Mouse (Mus musculus): ENCODE data around the gene Plekhs1.
"Not testable (repeated sequence)": the region's sequence is repeated elsewhere in the genome, so short reads cannot be mapped to it uniquely, and the experiment has no call there.

Plekhs1 gene

GRCm38 (mm10) chr19:56457569-56457968 lies 3.9 kb upstream of the Plekhs1 start:
- DNase-seq (ENCODE audit: low spot score in 2 of 2), result no peak

GRCm38 (mm10) chr19:56459154-56460050 lies 2.0 kb upstream of the Plekhs1 start:
- no peak for DNase-seq (ENCODE audit: low spot score in 2 of 2)

GRCm38 (mm10) chr19:56460241-56460640 lies 1.2 kb upstream of the Plekhs1 start:
- DNase-seq (ENCODE audit: low spot score in 2 of 2), result no peak

DNA sequence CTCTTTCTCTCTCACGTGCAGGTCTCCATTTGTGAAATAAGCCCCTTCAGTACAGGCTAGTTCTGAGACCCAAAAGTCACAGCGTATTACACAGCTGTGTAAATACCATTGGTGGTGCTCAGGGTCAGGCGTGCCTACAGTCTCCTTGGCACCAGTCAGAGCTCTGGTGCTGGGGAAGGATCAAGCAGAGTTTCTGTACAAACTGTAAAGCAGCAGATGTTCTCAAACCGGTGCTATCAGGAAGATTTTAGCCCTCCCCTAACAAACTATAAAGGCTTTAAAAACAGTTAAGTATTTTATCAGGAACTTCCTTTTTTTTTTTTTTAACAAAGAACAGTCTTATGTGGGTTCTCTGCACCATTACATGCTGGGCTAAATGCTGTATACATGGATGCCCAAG lies 1.3 kb downstream of the Plekhs1 start:
- no peak for DNase-seq (ENCODE audit: low spot score in 2 of 2)

DNA sequence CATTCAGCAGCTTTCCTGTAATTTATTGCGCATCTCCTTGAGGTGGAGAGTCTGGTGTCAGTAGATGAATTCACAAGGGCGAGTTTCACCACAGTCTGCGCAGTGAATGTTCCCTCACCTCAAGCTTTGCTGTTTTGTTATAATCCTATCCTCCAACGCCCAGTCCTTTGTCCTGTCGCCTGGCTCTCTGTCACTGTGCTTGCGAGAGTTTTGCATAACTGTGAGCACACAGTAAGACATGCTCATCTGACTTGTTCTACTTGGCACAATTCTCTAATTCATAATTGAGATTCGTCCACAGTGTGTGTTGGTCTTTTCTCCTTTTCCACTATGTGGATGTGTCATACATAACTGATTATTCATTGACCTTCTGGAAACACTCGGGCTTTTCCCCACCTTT lies 5.0 kb downstream of the Plekhs1 start:
- no peak for DNase-seq (ENCODE audit: low spot score in 2 of 2)

DNA sequence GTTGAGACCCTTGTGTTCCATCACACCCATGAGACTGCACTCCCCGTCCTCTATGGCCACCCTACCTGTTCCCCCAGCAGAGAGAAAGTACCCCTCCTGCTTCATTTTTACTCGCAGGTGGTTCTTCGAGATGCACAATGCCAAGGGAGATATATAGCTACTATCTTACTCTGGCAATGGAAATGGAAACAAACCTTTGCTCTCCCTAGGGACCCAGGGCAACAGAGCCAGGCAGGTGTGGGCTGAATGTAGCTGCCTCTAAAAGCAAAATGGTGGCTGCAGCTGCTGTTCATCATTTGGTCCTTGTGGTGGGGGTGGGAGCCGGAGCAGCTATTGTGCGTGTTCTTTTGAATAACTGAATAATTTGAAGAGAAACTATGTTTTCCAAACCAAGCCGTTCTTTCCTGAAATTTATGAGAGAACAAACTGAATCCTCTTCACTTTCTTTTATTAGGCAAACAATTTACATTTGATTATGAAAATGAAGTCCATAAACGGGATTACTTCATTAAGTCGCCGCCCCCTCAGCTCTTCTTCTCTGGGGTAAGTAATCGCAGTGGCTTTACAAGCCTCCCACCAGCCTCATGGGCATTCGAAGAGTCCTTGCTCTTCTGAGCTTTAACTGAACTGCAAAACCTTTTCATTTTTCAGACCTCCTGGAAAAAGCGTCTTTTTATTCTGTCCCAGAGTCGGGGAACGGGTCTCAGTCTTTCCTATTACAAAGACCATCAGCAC lies 9.0 kb downstream of the Plekhs1 start:
- no peak for DNase-seq (ENCODE audit: low spot score in 2 of 2)

GRCm38 (mm10) chr19:56471934-56472333 lies 10.5 kb downstream of the Plekhs1 start:
- no peak for DNase-seq (ENCODE audit: low spot score in 2 of 2)

- DNase-seq (ENCODE audit: low spot score in 2 of 2), result no peak
Measured at GRCm38 (mm10) chr19:56474869-56475550, 13.6 kb downstream of the Plekhs1 start.

- DNase-seq (ENCODE audit: low spot score in 2 of 2), result no peak
Measured at GRCm38 (mm10) chr19:56476546-56476945, 15.1 kb downstream of the Plekhs1 start.

GRCm38 (mm10) chr19:56477253-56477652 lies 15.8 kb downstream of the Plekhs1 start:
- no peak for DNase-seq (ENCODE audit: low spot score in 2 of 2)

DNA sequence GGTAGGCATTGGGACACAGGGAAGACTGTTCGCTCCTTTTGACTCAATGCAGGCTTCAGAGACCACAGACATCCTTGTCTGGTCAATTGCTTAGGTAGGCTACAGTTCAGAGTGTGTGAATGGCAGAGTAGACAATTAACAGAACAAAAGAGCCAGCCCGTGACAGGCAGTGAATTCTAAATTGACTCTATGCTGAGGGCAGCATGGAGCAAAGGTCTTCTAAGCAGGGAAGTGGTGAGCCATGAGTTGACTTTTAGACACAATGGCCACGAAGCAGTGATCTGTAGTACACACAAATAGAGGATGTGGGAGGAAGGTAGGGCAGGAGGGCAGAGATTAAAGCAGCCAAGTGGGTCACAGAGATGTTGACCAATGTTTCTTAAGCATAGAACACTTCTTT lies 16.4 kb downstream of the Plekhs1 start:
- DNase-seq (ENCODE audit: low spot score in 2 of 2), result no peak

DNA sequence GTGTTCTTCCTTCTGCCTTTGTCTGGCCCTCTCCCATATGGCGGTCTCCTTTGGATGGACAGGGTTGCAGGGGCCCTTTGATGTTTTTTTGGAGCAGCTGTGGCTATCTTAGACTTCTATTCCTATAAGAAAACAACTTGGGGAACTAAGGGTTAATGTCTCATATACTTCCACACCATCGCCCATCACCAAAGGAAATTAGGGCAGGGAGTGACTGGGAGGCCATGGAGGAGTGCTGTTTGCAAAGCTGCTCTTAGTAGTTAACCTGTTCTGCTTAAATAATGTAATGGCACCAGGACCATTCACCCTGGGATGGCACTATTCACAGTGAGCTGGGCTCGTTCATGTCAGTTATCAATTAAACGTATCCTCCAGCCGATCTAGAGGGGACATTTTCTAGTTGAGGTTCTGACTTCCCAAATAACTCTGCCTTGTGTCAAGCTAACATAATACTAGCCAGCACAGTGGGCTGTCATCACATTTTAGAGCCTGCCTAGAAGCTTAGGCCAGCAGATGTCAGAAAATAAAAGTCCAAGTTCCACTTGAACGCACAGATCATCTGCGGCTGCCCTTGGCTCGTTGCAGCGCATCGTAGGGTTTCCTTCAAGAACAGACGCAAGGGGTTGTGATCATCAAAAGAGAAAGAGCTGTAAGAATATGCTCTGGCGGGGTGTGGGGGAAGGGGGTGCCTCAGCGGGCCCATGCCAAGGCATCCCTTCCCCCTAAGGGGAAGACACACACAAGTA lies 23.4 kb downstream of the Plekhs1 start:
- no peak for DNase-seq (ENCODE audit: low spot score in 2 of 2)

GRCm38 (mm10) chr19:56485376-56486271 lies 24.2 kb downstream of the Plekhs1 start:
- no peak for DNase-seq (ENCODE audit: low spot score in 2 of 2)

DNA sequence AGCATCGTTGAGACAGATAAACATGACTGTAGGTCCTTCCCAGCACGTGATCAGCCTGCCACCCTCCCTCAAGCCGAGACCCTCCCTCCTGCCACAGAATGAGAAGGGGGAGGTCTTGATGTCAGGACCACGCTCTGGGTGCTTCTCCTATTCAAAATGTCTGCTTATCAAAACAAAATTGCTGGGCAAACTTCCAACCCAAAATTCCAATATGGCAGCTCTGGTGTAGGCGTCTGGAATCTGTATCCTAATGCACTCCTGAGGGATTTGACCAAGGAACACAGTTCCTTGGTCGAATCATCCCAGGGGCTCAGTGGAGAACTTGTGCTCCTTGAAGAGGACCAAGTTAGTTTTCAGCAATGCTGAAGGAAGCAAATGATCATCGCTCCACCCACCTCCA lies 25.5 kb downstream of the Plekhs1 start:
- DNase-seq (ENCODE audit: low spot score in 2 of 2), result no peak

DNA sequence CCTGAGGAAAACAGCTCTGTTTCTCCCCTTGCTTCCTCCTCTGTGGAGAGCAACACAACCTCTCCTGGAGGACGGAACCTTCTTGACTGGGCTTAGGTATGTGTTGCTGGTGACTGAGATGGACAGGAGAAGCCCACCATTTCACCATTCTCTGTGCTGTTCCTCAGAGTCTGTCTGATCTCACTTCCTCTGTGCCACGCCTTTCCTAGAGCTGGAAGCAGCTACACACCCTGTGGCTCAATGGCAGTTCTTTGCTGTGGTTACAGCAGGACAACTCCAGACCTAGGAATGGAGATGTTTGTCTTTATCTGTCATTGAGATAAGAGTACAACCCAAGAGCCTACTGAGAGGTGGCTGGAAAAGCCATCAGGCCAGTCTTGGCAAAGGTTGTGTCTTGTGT lies 25.9 kb downstream of the Plekhs1 start:
- DNase-seq (ENCODE audit: low spot score in 2 of 2), result no peak

- no peak for DNase-seq (ENCODE audit: low spot score in 2 of 2)
Measured at GRCm38 (mm10) chr19:56489601-56490000, 28.2 kb downstream of the Plekhs1 start.

DNA sequence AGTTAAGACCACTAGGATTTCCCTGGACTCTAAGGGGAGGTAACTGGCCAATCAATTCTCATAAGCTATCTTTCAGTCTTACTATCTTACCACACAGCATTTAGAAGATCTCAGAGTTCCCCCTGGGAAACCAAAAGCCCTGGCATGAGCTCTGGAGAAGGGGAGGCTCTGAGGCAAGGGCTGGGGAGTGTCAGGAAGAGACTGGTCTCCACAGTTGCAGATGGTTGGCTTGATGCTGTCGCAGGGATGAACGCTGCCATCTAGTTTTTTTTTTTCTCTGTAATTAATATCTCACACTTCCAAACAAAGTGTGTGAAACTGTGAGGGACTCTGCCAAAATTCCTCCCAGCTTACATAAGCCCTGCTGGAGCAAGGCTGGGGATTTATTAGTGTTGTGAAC lies 32.7 kb downstream of the Plekhs1 start:
- DNase-seq (ENCODE audit: low spot score in 2 of 2), result not testable (repeated sequence)

- not testable (repeated sequence) for DNase-seq (ENCODE audit: low spot score in 2 of 2)
Measured at GRCm38 (mm10) chr19:56503069-56503468, 41.6 kb downstream of the Plekhs1 start.

- not testable (repeated sequence) for DNase-seq (ENCODE audit: low spot score in 2 of 2)
Measured at GRCm38 (mm10) chr19:56503525-56503924, 42.1 kb downstream of the Plekhs1 start.

DNA sequence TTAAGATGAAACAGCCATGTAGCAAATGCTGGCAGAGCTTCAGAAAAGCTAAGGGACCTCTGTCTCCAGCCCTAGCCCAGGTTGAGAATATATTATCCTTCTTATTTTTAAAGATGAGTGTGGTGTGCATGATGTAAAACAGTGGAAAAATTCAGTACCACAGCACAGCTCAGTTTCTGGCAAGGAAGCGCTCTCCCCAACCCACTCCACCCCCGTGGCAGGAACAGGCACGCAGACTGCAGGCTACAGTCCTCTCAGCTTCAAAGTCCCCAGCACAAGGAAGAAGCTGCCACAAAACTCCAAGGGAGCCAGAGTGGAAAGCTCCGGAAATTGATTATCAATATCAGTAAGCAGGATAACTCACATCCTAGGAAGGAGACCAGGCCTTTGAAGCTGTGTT lies 49.8 kb downstream of the Plekhs1 start:
- DNase-seq (ENCODE audit: low spot score in 2 of 2), result not testable (repeated sequence)

GRCm38 (mm10) chr19:56513527-56513926 lies 52.1 kb downstream of the Plekhs1 start:
- DNase-seq (ENCODE audit: low spot score in 2 of 2), result not testable (repeated sequence)

Measured in natural killer cell, adult 2 months (primary cell).